Mouse (Mus musculus): ENCODE measurements around the gene Adcy6. TPM values are rescaled to one million over a fixed set of nuclear protein-coding genes. Genes with fewer than 3 reads are reported as not detected.

The Adcy6 gene
- total RNA-seq, 2 experiments from 2014 or later = 3.1 to 6.7 TPM

DNA sequence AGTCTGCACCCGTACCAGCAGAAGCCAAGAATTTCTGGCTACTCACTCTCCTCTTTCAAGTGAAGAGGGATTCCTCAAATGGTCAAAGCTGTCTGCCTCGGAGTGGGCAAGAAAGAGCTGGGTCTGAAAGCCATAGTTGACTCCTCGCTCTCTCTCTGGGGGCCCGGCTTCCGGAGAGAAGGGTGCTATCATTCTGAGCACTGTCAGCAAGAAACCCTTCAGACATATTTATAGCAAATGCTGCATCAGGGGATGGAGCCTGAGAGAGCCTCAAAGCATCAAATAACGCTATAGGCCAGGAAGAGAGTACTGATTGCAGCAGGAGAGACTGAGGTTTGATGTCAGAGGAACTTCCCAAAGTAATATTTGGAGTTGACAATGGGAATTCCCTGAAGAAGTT, 19.6 kb upstream of the Adcy6 start:
- no peak for ATAC-seq (replicated peaks; ENCODE audit: poor library complexity)

DNA sequence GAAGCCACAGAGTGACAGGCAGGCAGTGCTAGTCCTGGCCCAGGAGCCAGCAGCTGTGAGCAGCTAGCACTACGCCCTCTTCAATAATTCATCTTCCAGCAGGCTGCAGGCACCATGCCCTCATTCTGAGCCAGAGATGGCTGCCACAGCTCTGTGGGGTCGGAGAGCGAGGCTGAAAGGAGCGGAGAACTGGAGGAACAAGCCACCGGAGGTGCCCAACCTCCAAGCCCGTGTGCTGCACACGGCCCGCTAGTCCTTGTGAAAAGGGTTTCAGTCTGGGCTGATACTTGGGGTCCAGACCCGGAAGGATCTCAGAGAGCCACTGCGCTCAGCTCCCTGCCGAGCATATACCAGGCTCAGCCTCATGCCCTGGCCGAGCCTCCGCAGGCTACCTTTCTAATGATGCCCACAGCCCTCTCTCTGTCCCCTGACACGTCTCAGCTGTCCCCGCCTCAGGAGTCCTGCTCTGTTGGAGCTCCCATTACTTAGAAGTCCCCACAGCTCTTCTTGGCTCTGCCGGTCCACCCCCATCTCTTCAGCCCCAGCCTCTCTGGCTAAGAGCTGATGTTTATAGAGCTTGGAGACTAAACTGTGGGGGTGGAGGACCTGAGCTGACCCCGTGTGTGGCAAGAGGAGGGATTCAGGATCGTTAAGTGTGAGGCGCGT, 18.8 kb upstream of the Adcy6 start:
- ATAC-seq (replicated peaks; ENCODE audit: poor library complexity) = no peak

DNA sequence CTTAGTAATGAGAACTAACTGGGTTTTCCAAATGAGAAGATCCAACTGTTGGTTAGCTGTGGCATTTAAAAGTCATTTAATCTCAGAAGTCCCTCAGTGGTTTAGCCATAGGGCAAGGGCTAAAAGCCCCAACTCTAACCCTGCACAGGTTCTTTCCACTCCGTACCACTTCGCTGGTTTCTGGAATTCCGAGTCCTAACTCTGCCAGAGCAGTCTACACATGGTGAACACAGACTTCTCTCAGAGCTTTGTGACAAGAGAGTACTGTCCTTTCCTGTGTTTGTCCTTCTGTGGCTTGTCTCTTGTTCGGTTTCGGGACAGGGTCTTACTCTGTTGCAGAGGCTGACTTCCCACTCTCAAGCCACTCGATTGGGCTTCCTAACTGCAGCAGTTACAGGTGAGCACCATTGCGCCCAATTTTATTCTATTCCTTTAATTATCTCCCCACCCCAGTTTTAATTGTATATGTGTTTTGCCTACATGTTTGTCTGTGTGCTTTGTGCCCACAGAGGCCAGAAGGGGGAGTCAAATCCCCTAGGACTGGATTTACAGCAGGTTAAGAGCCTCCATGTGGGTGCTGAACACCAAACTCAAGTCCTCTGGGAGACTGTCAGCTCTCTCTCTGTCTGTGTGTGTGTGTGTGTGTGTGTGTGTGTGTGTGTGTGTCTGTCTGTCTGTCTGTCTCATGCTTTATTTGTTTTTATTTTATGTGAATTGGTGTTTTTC, 16.8 kb upstream of the Adcy6 start:
- no peak for ATAC-seq (replicated peaks; ENCODE audit: poor library complexity)

DNA sequence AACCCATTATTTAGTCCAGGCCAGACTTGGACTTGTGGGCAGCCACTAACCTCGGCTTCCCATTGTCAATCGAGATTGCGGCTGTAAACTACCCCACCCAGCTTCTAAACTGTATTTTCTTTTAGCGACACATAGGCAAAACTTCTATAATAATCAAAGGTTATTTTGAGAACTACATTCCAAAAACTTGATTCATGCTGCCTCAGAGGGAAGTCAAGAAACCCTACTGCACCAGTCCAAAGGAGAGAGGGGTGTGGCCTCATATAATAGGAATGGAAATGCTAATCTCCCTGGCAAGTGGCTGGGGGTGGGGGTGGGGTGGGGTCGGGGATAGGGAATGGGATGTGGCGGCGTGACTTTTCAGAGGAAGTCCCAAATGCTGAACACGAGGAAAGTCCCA, 16.2 kb upstream of the Adcy6 start:
- no peak for ATAC-seq (replicated peaks; ENCODE audit: poor library complexity)

DNA sequence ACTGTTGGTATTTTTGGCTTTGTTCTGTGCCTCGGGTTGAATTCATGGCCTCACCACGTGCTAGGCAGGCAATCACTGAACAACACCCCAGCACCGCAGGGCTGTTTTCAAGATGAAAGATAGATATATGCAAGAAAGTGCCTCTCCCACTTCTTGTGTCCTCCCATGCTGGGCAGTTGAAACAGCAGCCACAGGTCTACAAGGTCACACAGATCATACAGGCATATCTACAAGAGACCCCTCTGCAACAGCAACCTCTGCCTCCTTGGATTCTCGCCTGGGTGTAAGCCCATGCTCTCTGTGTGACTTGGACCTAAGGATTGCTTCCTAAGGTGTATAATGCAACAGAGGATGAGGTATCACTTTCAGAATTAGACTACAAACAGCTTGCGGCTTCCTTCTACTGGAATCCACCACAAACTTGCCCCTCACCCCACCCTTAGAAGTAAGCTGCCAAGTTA, 13.5 kb upstream of the Adcy6 start:
- ATAC-seq (replicated peaks; ENCODE audit: poor library complexity) = no peak

DNA sequence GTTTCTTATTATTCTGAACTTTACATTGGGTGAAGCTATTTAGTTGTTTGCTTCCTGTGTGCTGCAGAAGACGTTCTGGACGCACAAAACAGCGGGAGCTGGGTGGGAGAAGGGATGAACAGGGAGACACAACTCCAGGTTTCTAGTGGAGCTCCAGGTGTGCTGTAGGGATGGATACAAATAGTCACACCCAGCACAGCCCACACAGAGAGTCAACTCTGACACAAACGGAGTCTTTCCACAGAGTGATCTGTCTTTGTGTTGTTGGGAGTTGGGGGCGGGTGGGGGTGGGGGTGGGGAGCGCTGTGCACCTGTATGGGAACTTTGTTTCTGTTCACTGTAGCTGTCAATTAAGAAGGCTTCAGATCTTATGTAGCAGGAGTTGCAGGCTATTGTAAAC, 12.8 kb upstream of the Adcy6 start:
- no peak for ATAC-seq (replicated peaks; ENCODE audit: poor library complexity)

DNA sequence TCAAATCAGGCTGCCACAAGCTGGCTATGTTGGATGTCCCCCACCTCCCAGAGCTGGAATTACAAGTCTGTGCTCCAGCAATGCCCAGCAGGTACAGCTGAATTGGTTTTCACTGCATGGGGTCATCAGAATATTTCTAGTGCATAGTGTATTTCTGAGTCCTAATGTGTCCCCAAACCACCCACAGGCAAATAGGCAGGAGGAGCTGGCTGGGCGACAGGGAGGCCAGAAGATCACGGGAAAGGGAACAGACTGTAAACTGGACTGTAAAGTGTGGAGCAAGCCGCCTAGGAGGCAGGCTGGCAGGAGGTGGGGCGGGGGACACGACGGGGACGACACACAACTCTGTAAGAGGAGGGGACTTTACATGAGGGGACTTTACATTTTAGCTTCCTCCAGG, 12.3 kb upstream of the Adcy6 start:
- ATAC-seq (replicated peaks; ENCODE audit: poor library complexity) = no peak

DNA sequence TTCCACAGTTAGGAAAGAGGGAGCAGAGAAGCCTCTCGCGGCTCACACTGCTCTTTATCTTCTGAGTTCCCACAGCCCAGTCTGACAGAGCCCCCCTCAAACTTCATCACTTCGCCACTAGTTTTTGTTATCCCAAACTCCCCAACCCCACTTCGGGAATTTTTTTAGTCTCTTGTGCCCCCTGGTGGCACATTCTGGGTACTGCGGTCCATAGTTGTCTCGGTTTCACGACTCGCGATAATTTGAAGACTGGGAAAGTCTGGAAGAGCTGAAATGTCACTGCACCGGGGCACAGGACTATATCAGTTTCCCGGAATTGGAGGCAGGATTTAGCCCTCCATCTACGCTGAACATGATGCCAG, 7.3 kb upstream of the Adcy6 start:
- ATAC-seq (replicated peaks; ENCODE audit: poor library complexity) = peak; percentile 71

DNA sequence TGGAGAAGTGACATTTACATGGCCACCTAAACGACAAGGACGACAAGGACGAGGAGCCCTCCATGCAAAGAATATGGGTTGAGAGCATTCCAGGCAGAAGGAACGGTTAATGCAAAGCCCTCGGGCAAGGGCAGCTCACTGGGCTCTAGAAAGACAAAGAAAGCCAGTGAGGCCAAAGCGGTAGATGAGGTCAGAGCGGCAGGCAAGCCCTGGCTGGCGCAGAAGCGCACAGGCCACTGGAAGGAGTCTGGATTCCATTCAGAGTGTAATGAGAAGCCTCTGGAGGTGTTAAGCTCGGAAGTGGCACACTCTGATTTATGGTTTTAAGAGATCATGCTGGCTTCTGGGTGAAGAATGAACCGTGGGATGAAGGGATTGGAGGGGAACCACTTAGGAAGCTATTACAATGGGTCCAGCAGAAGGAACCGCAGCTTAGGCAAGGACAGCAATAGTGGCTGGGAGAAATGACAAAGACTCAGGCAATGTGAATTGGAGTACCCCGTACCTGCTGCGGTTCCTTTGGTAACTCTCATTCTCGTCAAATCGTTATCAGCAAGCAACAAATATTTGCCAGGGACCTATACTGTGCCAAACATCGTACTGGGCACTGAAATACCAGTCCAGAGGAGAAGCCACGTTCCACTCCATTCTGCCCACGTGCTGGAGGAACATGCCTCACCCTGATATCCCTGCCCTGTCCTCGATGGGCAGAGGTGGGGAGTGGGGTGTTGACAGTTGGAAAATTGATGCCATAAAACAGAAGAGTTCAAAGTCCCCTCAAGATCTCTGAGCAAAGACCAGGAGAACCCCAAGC, 6.7 kb upstream of the Adcy6 start:
- peak; percentile 32 for ATAC-seq (replicated peaks; ENCODE audit: poor library complexity)

DNA sequence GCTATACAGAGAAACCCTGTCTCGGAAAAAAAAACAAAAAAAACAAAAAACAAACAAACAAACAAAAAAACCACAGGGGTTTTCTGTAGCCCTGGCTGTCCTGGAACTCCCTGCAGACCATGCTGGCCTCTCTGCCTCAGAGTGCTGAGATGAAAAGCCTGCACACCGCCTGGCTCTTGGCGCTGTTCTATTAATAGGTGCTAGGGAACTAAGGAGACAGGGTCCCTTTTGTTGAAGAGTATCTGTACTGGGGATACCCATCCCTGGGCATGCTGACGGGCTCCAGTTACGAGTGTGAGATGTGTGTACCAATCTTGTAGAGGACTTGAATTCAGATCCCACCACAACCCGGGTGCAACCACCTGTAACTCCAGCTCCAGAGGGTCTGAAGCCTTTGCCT, 5.9 kb upstream of the Adcy6 start:
- no peak for ATAC-seq (replicated peaks; ENCODE audit: poor library complexity)

DNA sequence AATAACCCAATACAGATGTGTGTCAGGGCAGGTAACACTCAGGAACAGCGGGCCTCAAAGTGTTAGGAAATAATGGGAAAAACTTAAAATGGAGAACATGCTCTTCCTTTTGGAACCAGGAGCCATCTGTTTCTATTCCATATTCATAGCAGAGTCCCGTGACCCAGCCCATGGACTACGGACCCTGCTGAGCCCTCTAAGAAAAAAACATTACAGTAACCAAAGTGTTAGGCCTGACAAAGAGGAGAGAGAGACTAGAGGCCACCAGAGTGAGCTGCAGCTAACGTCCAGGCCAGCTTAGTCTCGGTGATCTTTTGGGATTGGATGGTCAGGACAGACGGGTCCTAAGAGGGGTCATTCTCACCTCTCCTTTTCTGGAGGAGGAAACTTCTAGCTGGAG, 5.1 kb upstream of the Adcy6 start:
- no peak for ATAC-seq (replicated peaks; ENCODE audit: poor library complexity)

DNA sequence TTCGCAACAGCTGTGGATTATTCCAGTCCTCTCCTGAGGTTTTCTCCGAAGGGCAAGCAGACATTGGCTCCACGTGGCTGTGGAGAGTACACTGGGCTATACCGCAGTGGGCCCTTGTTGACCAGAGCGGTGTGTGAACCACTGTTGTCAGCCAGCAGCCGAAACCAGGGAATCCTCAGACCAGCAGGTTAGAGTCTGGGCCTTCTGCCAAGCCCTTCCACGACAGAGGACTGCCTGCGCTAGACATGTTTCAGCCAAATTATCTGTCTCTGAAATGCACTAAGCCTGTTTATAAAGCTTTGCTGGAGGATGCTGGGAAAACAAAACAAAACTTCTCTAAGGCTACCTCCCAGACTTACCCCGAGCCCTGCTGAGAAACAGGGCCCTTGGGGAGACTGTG, 4.7 kb upstream of the Adcy6 start:
- ATAC-seq (replicated peaks; ENCODE audit: poor library complexity) = peak; percentile 62

DNA sequence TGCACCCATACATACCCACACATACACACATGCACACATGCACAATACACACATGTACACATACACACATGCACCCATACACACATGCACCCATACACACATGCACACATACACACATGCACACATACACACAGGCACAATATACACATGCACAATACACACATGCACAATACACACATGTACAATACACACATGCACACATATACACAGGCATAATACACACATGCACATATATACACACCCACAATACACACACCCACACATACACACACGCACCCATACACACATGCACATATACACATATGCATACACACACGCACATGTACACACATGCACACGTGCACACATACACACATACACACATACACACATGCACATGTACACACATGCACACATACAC, 2.4 kb upstream of the Adcy6 start:
- no peak for ATAC-seq (replicated peaks; ENCODE audit: poor library complexity)

DNA sequence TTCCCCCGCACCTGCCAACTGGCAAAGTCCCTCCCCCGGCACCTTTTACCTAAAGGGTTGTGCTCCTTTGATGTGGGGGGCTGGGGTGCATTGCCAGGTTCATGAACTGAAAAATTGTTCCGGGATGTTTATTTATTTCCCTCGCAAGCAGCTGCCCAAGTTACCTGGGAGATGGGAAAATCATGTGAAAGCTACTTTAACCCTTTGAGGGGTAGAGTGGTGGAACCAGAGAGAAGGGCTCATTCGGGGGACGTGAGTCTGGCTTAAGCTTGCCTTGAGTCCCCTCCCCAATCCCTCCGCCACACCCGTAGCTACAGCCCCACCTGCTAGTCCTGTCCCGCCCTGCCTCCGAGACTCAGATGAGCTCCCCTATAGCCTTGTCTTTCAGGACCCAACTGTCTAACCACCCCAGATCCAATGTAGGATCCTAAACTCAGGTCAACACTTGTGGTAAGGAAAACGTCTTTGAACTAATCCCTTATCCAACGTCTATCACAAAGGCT, 306 bp upstream of the Adcy6 start:
- ATAC-seq (replicated peaks; ENCODE audit: poor library complexity) = no peak

DNA sequence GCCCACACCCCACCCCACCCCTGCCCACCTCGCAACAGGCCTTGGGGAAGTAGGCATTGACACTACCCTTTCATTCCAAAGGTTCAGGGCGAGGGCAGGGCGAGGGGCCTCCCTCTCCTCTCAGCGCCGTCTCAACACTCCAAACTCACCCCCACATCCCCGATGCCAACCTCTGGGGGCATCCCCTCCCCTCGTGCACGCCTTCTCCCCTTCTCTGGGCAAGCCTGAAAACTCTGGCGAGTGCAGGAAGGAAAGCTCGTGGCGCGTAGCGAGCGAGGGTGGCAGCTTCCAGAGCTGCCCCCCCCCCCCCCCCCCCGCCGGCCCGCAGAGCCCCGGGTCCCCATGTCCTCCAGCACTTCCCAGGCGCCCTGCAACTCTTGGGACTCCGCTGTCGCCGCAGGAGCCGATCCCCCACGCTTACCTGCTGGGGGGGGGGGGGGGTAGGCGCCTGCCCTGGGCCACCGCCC, 1.1 kb downstream of the Adcy6 start:
- peak; percentile 11; the same call in 1 of the 2 replicates for ATAC-seq (replicated peaks; ENCODE audit: poor library complexity)

DNA sequence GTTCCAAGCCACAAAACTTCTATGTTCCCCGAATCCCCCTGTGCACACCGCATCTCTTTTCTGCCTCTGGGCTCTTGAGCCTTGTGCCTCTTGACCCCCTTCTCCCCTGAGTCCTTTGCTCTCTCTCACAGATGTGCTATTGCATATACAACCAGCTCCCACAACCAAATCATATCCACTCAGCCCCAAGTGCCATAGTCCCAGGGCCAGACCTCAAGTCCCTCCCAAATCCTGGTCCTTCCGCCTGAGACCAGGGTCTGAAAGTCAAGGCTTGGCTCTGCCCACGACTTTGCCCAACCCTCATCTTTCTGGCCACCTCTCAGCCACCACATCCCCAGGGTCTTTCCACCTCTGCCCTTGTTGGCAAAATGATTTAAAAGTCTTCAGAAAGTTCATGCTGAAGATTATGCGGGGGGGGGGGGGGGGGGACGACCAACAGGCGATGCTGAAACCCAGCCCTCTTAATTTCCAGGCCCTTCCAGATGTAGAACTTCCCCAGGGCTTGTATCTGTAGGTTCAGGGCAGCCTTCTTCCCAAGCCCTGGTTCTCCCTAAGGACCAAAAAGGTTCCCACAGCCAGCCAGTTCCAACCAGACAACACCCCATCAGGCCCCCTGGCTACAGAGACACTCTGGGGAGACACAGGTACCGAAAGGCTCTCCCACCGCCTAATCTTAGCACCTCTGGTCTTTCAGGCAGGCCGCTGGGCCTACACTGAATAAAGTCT, 1.7 kb downstream of the Adcy6 start:
- ATAC-seq (replicated peaks; ENCODE audit: poor library complexity) = no peak

DNA sequence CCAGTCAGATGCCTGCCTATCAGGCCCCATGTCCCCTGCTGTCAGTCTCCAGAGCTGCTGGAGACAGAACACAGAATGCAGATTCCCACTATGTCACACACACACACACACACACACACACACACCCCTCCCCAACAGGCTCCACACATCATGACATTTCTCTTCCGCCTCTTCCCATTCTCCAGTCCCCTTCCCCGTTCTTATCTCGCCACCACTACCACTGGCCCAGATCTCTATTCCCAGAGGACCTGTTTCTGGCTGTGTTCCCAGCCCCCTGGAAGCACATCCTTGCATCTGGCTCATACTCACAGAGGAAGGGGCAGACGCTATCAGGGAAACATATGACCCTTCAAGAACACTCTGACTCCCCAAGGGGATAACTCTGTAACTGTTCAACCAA, 2.3 kb downstream of the Adcy6 start:
- no peak for ATAC-seq (replicated peaks; ENCODE audit: poor library complexity)

DNA sequence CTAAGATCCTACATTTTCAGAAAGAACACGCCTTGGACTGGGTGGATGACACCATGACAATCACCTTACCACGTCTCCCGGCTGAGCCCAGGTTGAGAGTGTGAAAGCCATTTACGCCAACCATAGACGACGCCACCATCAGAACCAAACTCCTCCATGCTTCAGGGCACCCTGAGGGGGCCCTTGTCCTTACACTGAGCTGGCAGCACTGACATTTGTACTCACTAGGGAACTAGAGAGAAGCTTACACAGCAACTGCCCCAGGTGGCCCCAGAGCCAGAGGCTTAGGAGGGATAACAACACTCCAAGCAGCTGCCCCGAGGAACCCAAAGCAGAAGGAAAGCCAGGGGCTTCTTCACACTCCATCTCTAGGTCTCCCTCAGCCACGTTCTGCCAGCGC, 3.1 kb downstream of the Adcy6 start:
- ATAC-seq (replicated peaks; ENCODE audit: poor library complexity) = no peak

DNA sequence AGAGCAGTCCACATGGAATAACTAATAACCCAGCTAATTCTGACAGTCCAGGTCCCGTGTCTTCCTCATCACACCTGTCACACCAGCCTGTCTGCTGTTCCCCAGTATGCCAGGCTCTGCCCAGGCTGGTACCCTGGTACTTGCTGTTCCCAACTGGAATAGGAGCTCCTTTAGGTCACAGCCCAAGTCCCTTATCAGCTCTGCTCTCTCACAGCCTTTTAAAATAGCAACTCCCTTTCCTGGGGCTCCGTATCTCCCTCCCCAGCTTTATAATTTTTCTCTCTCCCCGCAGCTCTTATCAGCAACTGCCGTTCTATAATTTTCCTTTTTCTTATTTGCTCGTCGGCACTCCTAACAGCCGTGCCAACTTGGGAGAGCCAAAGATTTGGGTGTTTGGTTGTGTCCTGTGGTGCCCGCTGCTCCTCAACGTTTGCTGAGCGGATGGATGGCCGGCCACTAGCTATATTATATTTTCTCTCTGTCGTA, 3.8 kb downstream of the Adcy6 start:
- peak; percentile 64 for ATAC-seq (replicated peaks; ENCODE audit: poor library complexity)

DNA sequence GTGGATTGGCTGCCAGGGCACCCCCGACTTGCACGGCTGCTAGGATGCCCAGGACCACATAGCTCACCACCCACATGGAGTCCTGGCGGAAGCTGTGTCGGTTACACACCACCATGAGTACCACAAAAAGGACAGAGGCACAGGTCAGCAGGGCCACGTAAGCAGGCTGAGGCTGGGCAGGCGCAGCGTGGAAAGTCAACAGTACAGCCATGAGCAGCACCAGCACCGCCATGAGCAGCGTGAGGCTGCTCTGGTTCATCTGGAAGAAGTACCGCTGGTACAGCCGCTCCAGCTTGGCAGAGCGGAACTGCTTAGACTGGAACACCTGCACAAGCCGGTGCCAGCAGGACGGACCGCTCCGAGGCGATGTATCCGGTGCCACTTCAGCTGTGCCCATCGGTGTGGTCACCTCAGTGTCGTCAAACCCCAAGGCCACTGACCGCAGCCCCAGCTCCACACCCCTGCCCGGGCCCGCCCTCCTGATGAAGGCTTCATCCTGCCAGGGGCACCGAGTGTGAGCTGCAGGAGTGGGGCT, 5.8 kb downstream of the Adcy6 start:
- ATAC-seq (replicated peaks; ENCODE audit: poor library complexity) = no peak

All from megakaryocyte progenitor cell, adult 5-6 weeks (primary cell).